Comparison of ENCODE assay signal across 9 mouse cellular contexts in the genomic region with DNA sequence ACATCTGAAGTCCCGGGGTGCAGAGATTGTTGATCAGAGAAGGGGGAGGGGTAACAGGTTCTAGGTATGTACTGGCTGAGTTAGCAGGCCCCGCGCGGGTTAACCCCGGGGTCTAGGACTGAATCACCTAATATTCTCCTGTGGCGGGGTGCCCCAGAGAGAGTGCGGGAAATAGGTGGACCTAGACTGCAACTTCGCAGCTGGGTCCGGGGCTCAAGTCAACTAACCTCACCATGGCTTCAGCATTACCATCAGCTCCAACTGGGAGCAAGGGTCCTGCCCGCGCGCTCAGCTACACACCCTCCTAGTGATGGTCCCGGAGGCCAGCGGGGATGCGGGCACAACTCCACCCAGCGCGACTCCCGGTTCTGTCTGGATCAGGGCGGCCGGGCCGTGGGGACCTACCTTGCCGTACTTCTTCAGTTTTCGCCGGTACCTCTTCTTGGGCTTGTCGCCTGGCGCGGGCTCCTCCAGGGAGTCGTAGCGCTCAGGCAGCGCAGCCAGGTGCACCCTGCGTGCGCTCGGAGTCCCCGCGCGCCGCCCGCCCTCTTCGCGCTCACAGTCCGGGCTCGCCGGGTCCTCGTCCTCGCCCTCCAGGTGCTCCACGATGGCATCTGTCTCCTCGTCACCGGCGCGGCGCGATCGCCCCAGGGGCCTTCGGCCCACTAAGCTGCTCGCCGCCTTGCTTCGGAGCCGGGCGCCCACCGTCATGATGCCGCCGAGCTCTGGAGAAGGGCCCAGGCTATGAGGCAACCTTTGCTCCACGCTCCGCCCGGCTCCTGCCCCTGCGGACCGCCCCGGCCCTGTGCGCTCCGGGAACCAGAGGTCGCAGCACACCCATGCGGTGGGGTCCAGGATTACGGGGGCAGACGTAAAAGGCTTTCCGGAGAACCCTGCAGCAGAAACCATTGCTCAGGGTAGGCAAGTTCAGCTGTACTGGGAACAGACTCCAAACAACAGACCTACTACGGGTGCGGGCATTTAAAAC. TPM values are rescaled to one million over a fixed set of nuclear protein-coding genes. Genes with fewer than 3 reads are reported as not detected.
DNase-seq lines count a peak whose midpoint lies in the region; ATAC-seq lines count a peak whose summit lies in the region.
"Had no signal": no experiment of that assay in that cellular context is flagged by ENCODE, and none has a peak within 500 bp of the region (broad histone marks: within the 10 kb centered on the region; RNA-seq: fewer than 3 reads in every experiment).

A gene (minus strand): TSS at position 938 of the 988 bp plus-strand sequence.

- H3K4me3 ChIP-seq in heart, embryonic 12.5 days: peak within 1 kb of the TSS; percentile 56
- H3K4me3 ChIP-seq in kidney, embryonic 14.5 days (ENCODE audit: low read length): peak within 1 kb of the TSS; percentile 45
- peak within 1 kb of the TSS; percentile 57 for H3K4me3 ChIP-seq in liver, embryonic 15.5 days (replicated peaks)
- H3K4me3 ChIP-seq in neural tube, embryonic 12.5 days: peak within 1 kb of the TSS; percentile 41

- H3K9ac ChIP-seq in heart, embryonic 12.5 days: peak within 1 kb of the TSS; percentile 67
- H3K9ac ChIP-seq in kidney, embryonic 14.5 days (ENCODE audit: low read depth, low read length): peak within 1 kb of the TSS; percentile 54
- H3K9ac ChIP-seq in liver, embryonic 15.5 days: peak within 1 kb of the TSS; percentile 50
- peak within 1 kb of the TSS; percentile 48; the same call in 1 of the 2 replicates for H3K9ac ChIP-seq in neural tube, embryonic 12.5 days

- WGBS in heart, embryonic 12.5 days: 2% methylated on average over 77 of the region's 77 CpGs
- 3% methylated on average over 73 of the region's 77 CpGs for WGBS in kidney, embryonic 14.5 days
- 2% methylated on average over 77 of the region's 77 CpGs for WGBS in liver, embryonic 15.5 days (ENCODE audit: insufficient replicate concordance)
- WGBS in neural tube, embryonic 12.5 days: 2% methylated on average over 77 of the region's 77 CpGs

- H3K36me3 ChIP-seq in heart, embryonic 12.5 days: no peaks in the 10 kb centered on the region
- H3K36me3 ChIP-seq in kidney, embryonic 14.5 days (ENCODE audit: control insufficient read depth, insufficient read depth, low read length): no peaks in the 10 kb centered on the region
- H3K36me3 ChIP-seq in liver, embryonic 15.5 days (replicated peaks): no peaks in the 10 kb centered on the region
- no peaks in the 10 kb centered on the region for H3K36me3 ChIP-seq in neural tube, embryonic 12.5 days

- H3K9me3 ChIP-seq in heart, embryonic 12.5 days (replicated peaks): no peaks in the 10 kb centered on the region
- no peaks in the 10 kb centered on the region; the same call in 1 of the 2 replicates for H3K9me3 ChIP-seq in kidney, embryonic 14.5 days (ENCODE audit: control insufficient read depth, low read length)
- H3K9me3 ChIP-seq in liver, embryonic 15.5 days (replicated peaks): no peaks in the 10 kb centered on the region
- H3K9me3 ChIP-seq in neural tube, embryonic 12.5 days: no peaks in the 10 kb centered on the region

- H3K4me1 ChIP-seq in heart, embryonic 12.5 days (replicated peaks): peaks cover 14% of the 10 kb centered on the region; the same call in 1 of the 2 replicates
- H3K4me1 ChIP-seq in kidney, embryonic 14.5 days (ENCODE audit: control insufficient read depth, insufficient read depth, low read length): peaks cover 7% of the 10 kb centered on the region; the same call in 1 of the 2 replicates
- H3K4me1 ChIP-seq in liver, embryonic 15.5 days (replicated peaks): 0 out of 2 replicates have a peak, but pooled peaks cover 5% of the 10 kb centered on the region
- H3K4me1 ChIP-seq in neural tube, embryonic 12.5 days: peaks cover 8% of the 10 kb centered on the region; the same call in 1 of the 2 replicates

- no peak for DNase-seq in frontal cortex, postnatal 14 days (ENCODE audit: low spot score in 2 of 2)
- peak; percentile 58 to 77 for DNase-seq in urinary bladder, postnatal 4 days (ENCODE audit: low spot score in 2 of 2)

- H3K4me2 ChIP-seq in heart, embryonic 12.5 days: peak within 1 kb of the TSS; percentile 94
- peak within 1 kb of the TSS; percentile 60 for H3K4me2 ChIP-seq in kidney, embryonic 14.5 days (replicated peaks; ENCODE audit: low read depth, low read length)
- H3K4me2 ChIP-seq in liver, embryonic 15.5 days: peak within 1 kb of the TSS; percentile 49
- peak within 1 kb of the TSS; percentile 80 for H3K4me2 ChIP-seq in neural tube, embryonic 12.5 days (replicated peaks)

- H3K27me3 ChIP-seq in heart, embryonic 12.5 days (replicated peaks): peaks cover 33% of the 10 kb centered on the region
- H3K27me3 ChIP-seq in kidney, embryonic 14.5 days (ENCODE audit: control insufficient read depth, insufficient read depth, low read length): peaks cover 33% of the 10 kb centered on the region
- H3K27me3 ChIP-seq in liver, embryonic 15.5 days: peaks cover 36% of the 10 kb centered on the region
- peaks cover 39% of the 10 kb centered on the region for H3K27me3 ChIP-seq in neural tube, embryonic 12.5 days (replicated peaks)

- ATAC-seq in frontal cortex, adult (ENCODE audit: low TSS enrichment): peak; percentile 67
- 0 out of 2 replicates have a peak, but pooled peaks have one; percentile 44 for ATAC-seq in erythroid progenitor cell, adult 5-6 weeks (replicated peaks; ENCODE audit: low FRiP score, poor library complexity, severe bottlenecking)
- peak; percentile 89 for ATAC-seq in heart, embryonic 12.5 days (ENCODE audit: insufficient number of reproducible peaks, low FRiP score)
- peak; percentile 93 for ATAC-seq in kidney, embryonic 14.5 days (ENCODE audit: low FRiP score, low TSS enrichment)
- ATAC-seq in liver, embryonic 15.5 days (ENCODE audit: insufficient read depth): peak; percentile 82
- ATAC-seq in neural tube, embryonic 12.5 days (ENCODE audit: low FRiP score, low read depth): peak; percentile 33

- no peak within 1 kb of the TSS for H3K27ac ChIP-seq in heart, embryonic 12.5 days (ENCODE audit: poor library complexity, severe bottlenecking)
- H3K27ac ChIP-seq in kidney, embryonic 14.5 days (ENCODE audit: low read depth, low read length): no peak within 1 kb of the TSS
- H3K27ac ChIP-seq in liver, embryonic 15.5 days (replicated peaks): peak within 1 kb of the TSS; percentile 45
- no peak within 1 kb of the TSS for H3K27ac ChIP-seq in neural tube, embryonic 12.5 days
- H3K27ac ChIP-seq: macrophage had no signal

RNA-seq across cellular contexts. Expression of the gene that starts here (rescaled TPM):
- not detected in 2 replicates for total RNA-seq in erythroid progenitor cell, adult 5-6 weeks (2015; ENCODE audit: low replicate concordance)
- 0.26 TPM in 1 of 2 replicates, not detected in the other for total RNA-seq in erythroid progenitor cell, adult 5-6 weeks (2017; ENCODE audit: low replicate concordance)
- polyA plus RNA-seq in heart, embryonic 12.5 days (2016; fragmentation: Nextera tagmentation; extraction: Ambion mirVana): 0.51 and 0.60 TPM in 2 replicates
- 2.2 and 2.3 TPM in 2 replicates for polyA plus RNA-seq in kidney, embryonic 14.5 days (2014; fragmentation: Nextera tagmentation; extraction: Ambion mirVana)
- 2.0 and 2.3 TPM in 2 replicates for polyA plus RNA-seq in liver, embryonic 15.5 days (2015; fragmentation: Nextera tagmentation; extraction: Ambion mirVana)
- polyA plus RNA-seq in neural tube, embryonic 12.5 days (2016; fragmentation: Nextera tagmentation; extraction: Ambion mirVana): 1.1 and 1.2 TPM in 2 replicates
- polyA plus RNA-seq: macrophage had no signal

Comparison
In these comparisons a context has a peak if more than half of its experiments do, and no peak if none do; other contexts are left out.
1. Peak in ATAC-seq in erythroid progenitor cell, adult 5-6 weeks; RNA of the gene not detected or under 1 TPM.
2. Peak in ATAC-seq, H3K4me3 ChIP-seq, H3K9ac ChIP-seq and H3K4me2 ChIP-seq in heart, embryonic 12.5 days; RNA of the gene not detected or under 1 TPM.
3. ATAC-seq: peak in every context shown above with its lines; median percentile 93 in kidney, embryonic 14.5 days; 89 in heart, embryonic 12.5 days; 82 in liver, embryonic 15.5 days; 67 in frontal cortex, adult; 44 in erythroid progenitor cell, adult 5-6 weeks; 33 in neural tube, embryonic 12.5 days.
4. DNase-seq: peak in urinary bladder, postnatal 4 days (2 of 2); none in frontal cortex, postnatal 14 days (0 of 2).
5. Peak in every context shown above with its lines, with median percentiles within 50 percentile points of each other: H3K4me2 ChIP-seq, H3K4me3 ChIP-seq and H3K9ac ChIP-seq.